Mouse (Mus musculus) heart, postnatal 10 days (tissue): ENCODE results near the gene Dazap1. TPM values are rescaled to one million over a fixed set of nuclear protein-coding genes. Genes with fewer than 3 reads are reported as not detected.
A peak's percentile ranks its signal among the peaks of the same experiment; 100 is the strongest.

ENCODE experiments used
- DNase-seq, 2 experiments: peaks; one replicate each; pipeline ENCODE4 v3.0.0; 2021
- intact Hi-C: fragments of 180-260 bp; cut with DNase I; formaldehyde crosslinking; loops from one replicate; pipeline ENCODE4 v1.15.1; 2025
- total RNA-seq, 2 experiments: library from RNA; stranded (reverse); gene quantifications; 2 replicates each; pipeline ENCODE4 v1.2.3; 2021

The Dazap1 gene
- total RNA-seq, 2 experiments from 2014 or later: 86.4 to 95.4 TPM

DNA sequence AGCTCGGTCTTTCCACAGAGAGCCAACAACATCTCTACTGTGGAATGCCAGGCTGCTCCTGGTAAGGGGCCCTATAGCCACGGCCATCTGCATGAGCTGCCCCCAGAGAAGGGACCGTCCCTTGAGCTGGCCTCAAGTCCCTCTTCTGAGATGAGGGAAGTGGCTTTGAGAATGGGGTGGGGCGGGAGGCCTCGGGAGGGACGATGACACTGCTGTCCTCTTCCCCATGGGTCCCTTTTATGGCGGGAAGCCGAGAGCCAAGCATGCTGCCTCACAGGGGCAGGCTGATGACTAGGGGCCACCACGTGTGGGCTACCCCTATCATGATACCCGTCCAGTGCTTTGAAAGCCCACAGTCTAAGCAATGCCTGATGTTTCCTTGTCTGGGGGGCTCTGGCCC lies 55.7 kb downstream of the Dazap1 start:
- no peak for DNase-seq
- intact Hi-C loops: no loop called here

DNA sequence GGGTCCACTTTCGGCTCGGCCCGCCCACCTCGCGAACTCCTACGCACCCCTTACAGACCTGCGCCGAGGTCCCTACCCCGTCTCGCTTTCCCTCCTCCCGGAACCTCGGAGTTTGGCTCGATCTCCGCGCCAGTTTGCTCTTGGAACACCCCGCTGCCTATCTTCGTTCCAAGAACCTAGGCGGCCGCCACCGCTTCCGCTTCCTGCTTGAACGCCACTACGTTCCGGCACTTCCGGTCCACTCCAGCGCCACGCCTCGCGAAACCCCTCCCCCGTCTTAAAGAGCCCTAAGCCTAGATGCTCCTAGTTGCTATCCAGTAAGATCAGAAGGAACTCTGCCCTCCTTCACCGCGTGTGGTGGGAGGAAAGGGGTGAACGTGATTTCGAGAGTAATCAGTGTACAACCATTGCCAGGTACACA lies 59.1 kb downstream of the Dazap1 start, which contains the start of gene 2310011J03Rik:
TSS of gene 2310011J03Rik (minus strand) at position 198 of the 421 bp plus-strand sequence.
- peak; percentile 93 to 96 for DNase-seq
- intact Hi-C loops: no loop called here

DNA sequence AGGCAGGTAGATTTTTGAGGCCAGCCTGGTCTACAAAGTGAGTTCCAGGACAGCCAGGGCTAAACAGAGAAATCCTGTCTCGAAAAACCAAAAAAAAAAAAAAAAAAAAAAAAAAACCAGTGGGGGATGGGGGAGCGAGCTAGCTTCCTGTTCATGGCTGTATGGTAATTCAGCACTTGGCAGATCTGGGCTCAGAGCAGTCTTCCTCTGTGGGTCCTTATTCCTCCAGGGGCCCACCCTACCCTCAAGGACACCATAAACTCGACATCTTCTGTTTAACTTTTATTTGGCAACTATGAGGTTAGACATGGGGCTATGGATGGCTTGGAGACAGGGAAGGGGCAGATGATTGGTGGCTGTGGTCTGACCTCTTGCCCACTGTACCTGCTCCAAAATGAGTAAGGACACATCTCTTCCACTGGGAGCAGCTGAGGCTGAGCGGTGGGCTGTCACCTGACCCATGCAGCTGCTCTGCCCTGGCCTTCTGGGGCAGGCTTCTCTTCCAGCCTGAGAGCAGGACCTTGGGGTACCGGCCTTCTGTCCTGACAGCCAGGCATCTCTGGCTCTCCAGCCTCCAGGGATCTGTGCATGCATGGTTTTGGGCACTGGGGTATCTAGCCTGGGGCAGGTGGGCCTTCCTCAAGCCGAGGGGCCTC lies 59.9 kb downstream of the Dazap1 start:
- no peak for DNase-seq
- intact Hi-C loops: no loop called here

DNA sequence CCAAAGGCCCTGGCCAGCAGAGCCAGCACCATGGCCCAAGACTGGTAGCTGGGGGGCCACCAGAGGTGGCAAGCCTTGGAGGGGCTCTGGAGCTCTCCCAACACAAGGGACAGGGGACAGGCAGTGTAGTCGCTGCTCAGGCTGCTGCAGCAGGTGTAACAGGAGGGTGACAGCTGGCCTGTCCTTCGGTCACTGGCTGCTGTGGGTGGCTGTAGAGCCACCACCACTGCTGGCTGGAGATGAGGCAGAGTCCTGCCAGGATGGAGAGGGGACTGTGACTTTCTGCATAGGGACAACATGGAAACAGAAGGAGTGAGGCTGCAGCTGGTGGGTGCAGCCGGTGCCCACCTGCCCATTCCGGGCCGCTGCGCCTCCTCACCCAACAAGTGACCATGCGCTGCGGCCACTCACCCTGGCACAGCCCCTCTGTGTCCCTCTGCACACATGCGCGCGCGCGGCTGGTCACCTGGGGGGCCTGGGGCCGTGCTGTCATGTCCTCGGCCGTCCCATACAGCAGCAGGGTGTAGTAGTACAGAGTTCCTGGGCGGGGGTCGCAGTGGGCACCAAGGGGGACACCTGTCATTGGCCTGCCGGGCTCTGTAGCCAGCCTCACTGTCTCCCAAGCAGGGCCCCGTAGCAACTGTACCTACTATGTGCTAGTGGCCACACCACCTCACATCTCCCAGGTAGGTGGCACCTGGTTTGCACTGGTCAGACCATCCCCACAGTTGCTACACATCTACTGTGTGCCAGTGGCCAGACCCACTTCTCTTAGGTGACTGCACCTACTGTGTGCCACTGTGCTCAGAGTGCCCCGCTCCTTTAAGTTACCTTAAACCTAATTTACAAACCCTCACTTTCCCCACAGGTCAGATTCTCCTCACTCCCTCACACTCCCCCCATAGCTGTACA lies 60.6 kb downstream of the Dazap1 start:
- intact Hi-C loops: no loop called here
- DNase-seq: no peak

DNA sequence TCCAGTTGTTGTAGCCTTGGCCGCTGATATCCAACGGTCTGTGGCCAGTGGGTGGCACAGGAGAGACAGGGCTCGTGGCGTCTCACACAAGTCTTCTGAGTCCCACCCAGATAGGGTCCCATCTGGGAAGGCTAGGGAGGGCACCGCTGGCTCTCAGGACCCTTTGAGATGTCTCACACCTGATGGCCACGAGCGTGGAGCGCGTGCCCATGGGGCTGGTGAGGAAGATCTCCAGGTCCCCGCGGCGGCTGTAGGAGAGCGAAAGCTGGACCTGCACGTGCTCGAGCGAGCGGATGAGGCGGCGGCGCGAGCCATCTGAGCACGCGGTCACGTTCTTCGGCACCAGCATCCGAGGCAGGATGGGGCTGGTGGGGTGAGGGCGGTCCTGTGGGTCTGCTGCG lies 61.5 kb downstream of the Dazap1 start:
- intact Hi-C loops: no loop called here
- peak in 1 of 2 experiments; percentile 58 for DNase-seq

DNA sequence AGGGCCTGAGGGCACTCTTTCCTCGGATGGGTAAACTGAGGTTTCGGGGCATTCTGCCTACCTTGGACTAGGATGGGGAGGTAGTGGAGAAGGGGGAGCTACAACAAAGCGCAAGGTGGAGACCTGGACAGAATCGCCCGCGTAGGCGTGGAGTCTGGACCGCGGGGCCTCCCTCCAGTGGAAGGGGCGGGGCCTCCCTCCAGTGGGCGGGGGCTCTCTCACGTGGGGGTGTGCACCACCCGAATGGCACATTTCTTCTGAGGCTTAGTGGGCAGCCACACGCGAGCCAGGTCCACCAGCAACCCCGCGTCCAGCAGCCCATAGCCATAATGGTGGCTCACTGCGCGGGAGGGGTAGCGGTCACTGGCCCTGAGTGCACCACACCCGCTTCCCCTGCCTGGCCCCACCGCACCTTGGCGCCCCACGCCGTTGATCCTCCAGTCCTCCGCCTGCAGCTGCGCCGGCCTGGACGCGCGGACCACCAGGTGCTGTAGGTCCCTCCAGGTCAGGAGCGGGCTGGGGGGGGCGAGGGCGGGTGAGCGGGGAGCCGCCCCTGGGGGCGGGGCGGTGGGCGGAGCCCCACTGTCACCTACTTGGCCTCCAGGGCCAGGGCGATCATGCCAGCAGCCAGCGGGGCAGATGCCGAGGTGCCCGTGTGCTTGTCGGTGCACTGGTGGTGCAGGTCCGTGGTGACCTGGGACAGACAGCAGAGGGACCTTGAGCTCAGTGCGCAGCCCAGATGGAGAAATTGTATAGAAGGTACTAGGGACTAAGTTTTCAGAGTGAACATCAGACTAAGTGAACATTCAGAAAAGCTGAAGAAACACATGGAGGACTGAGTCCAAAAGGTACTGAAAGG lies 62.2 kb downstream of the Dazap1 start:
- DNase-seq: peak; percentile 76 to 79
- intact Hi-C loops: no loop called here

DNA sequence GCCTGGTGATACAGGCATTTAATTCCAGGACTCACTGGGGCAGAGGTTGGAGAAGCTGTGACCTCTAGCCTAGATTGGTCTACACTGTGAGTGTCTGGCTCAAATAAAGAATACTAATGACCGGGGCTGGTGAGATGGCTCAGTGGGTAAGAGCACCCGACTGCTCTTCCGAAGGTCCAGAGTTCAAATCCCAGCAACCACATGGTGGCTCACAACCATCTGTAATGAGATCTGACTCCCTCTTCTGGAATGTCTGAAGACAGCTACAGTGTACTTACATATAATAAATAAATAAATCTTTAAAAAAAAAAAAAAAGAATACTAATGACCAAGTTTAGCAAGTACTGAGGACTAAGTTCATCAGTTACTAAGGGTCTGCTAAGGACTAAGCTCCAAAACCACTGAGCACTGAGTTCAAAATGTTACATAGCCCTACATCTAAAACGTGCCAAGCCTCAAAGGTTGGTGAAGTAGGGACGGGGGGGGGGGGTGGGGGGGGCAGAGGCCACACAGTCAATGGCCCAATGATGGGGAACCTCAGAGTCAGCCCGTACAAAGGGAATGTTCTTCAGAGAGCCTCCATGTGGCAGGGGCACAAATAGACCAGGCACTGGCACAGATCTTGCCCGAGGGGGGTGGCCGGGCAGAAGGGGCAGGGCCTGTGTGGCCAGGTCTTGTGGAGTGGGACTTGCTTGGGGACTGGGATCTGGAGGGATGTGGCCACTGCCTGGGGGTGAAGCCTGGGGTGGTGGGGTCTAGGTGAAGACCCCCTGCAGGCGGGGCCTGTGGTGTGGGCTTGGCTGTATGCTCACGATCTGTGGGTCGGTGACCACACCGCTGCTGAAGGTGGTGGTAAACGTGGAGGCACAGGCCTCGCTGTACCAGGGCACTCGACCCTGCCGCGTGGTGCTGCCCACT lies 63.1 kb downstream of the Dazap1 start:
- DNase-seq: no peak
- intact Hi-C loops: no loop called here

DNA sequence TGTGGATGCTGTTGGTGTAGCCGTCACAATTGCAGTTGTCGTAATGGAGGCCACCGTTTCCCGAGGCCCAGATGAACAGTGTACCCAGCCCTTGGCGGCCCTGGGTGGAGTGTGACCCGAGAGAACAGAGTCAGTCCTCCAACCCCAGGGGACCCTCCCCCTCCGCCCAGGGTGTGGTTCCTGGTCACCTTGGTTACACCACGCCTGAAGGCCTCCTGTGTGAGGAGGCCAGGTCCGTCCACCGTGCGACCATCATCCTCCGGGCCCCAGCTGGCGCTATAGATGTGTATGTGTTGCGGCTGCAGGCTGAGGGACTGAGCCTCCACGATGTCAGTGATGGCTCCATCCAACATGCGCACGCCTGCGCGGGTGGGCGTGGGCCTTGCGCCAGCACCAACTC lies 63.8 kb downstream of the Dazap1 start:
- intact Hi-C loops: no loop called here
- DNase-seq: no peak

DNA sequence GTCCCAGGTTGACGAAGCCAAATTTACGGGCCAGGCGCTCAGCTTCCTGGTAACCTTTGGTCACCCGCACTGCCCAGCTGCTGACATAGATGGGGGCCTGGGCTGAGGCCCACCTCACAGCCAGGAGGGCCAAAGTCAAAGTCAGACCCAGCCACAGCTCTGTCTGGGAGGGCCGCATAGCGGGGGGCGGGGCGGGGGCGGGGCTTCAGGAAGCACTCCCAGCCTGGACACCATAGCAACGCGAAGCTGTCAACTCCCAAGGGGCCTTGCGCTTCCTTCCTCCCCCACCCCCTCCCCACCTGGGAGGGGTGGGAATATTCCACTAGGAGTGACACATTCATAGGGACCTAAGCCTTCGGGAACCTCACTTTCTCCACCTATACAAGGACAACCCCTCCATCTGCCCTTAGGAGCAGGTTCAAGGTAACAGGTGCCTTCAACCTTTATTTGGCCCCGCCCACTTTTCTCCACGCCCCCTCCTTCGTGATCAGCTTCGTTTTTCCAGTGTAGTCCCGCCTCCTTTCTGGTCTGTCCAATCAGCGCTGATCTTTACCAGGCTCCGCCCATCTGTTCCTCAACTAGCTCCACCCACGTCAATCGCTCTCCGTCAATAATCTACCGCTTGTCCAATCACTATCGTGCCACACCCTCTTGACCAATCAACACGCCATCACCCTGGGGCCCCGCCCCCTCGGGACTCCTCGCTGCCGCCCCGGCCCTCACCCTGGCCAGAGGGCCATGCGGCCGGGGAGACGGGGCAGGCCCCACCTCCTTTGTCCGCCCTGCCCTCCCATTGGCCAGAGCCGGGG lies 68.2 kb downstream of the Dazap1 start, which contains the start of the genes Pcsk4 and Reep6:
TSS of gene Pcsk4 (minus strand) at position 226 of the 809 bp plus-strand sequence.
TSS of gene Reep6 (plus strand) at position 681 of the 809 bp plus-strand sequence.
- peak; percentile 93 to 94 for DNase-seq
- intact Hi-C loops: no loop called here

DNA sequence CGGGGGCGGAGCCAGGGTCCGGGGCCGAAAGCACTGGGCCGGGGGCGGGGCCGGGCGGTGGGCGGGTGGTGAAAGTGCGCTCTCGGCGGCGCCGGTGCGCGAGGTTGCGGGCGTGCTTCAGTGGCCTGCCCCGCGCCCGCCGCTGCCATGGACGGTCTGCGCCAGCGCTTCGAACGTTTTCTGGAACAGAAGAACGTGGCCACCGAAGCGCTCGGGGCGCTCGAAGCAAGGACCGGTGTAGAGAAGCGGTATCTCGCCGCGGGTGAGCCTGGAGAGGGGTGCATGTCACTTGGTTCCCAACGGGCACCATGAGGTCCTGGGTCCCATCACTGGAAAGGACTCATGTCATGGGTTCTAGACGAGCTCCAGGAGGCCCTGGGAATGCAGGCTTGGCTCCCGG lies 68.8 kb downstream of the Dazap1 start:
- intact Hi-C loops: no loop called here
- no peak for DNase-seq

DNA sequence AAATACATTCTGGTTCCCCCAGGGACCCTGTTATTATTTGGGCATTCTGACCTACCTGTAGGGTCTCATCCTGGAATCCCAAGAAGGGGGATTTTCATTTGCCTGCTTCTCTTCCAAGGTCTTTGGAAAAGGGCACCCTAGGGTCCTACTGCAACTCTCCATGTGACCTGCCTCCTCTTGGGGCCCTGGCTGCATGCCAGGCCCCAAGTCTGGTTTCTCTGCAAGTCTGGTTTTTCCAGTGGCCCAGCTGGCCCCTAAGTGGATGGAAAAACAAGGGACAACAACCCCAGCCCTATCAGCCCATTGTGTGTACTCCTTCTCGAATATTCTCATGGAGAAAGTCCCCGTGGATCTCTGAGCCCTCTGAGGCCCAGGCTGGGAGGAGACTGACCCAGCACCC lies 69.6 kb downstream of the Dazap1 start:
- intact Hi-C loops: no loop called here
- DNase-seq: no peak

DNA sequence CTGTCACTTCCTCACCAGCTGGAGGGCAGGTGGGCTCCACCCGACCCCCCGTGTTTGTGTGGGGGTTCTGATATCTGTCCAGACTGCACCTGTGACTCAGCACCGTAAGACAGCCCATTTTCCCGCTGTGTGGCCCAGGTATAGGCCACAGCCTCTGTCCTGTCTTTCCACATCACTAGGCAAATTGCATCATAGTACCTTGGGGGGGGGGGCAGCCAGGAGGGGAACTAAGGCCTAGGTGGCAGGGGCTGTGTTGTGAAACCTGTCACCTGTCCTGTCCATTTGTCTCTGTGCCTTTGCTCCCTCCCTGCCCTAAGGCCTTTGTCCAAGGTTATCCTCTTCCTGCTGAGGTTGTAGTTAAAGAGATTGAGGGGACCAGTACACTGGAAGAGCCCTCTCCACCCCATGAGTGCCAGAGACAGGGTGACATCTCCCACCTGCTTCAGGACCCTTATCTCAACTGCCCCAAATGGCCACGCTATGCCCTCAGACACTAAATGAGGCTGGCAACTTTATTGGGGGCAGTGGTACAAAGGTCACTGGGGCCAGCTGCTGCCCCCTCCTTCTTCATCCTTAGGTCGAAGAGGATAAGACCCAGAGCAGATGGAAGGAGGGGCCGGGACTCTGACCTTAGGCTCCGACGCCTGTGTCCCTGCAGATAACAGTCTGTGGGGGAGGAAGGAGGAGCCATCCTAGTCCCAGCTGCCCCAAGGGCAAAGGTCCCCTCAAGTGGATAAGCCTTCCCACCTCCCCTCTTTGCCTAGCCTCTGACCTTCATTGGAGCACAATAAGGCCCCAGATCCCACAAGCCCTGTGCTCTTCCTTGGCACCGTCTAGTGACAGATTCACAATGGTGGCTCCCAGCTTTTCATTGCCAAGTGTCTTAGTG lies 70.6 kb downstream of the Dazap1 start:
- intact Hi-C loops: no loop called here
- DNase-seq: no peak

DNA sequence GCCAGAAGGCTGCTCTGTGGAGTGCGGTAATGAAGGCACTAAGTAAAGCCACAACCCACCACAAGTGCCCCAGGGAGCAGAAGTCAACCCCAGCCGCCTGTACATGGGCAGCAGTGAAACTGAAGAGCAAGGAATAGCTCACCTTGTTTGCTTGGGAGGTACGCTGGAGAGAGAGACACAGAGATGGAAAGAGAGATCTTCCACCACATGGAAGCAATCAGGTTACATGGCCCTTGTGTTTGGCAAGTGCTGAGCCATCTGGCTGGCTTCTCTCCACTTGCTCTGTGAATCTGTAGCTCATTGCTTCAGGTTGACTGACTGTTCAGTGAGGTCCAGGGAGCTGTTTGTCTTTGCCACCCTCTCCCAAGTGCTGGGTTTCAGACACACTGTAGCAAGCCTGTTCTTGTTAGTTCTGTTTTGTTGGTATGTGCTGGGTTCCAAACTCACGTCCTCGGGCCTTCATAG lies 71.3 kb downstream of the Dazap1 start:
- DNase-seq: no peak
- intact Hi-C loops: no loop called here

DNA sequence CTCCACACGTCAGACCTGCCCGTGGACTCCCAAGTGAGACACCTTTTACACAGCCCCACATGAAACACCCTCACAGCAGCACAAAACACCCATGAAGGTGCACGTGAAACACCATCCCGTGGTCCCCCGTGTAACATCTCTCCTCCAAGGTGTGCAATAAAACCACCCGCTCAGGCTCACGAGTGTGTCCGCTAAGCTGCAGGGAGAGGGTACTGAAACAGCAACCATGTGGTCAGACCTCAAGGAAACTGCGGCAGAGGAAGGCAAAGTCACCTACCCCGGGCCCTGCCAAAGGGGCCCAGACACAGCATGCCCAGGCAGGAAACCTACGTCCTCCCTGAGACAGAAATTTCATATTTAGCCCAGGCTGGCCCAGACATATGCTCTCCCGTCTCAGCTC lies 75.0 kb downstream of the Dazap1 start:
- intact Hi-C loops: no loop called here
- DNase-seq: no peak
